Mouse (Mus musculus): Measurements from ENCODE around the gene Atp8a1.

Gene Atp8a1

DNA sequence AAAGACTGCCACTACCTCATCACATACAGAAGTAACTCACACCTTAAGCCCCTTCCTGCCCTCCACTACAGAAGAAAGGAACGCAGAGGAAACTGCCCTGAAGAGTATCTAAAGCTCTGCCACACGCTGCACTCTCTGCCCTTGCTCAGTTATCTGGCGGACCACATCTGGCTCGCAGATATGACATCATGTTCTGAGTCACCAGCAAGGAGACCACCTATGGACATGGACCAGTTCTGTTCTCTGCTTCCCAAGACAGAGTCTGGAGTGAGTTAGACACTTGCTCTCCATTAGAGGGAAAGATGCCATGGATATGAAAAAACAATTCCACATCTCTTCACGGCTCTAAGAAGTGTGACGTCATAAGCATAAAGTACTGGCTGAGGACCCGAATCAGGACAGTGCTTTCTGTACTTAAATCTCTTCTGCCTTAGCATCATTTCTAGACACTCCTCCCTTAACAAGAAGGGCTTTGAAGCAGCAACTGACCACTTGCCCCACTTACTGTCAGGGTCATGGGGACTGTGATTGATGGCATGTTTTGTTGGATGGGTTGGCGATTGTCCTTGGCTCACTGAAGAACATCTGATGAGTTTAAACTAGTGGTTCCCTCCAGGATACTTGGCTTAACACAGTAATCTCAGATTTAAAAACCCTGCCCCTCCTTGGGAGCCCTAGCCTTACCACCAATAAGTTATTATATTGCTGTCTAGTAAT, 206.5 kb downstream of the Atp8a1 start:
- no peak for DNase-seq (ENCODE audit: low read depth in 2 of 2, low spot score in 2 of 2)

DNA sequence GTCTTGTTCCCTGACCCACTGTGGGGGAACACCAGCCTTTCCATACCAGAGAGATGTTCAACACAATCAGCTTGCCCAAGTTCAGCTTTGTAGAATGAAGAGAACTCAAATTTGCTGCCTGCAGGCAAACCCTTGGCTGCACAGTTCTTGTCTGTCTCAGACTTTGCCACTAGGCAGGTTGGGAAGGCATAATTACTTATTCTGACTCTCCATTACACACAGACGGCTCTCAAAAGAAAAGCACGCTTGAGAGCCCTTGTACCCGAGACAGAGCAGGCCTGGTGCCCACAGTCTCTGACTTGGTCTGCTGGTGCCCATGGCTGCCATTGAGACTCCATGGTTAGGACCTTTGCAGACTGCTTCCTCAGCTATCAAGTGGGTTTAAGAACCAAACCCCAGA, 212.9 kb downstream of the Atp8a1 start:
- DNase-seq (ENCODE audit: low read depth in 2 of 2, low spot score in 2 of 2) = no peak

DNA sequence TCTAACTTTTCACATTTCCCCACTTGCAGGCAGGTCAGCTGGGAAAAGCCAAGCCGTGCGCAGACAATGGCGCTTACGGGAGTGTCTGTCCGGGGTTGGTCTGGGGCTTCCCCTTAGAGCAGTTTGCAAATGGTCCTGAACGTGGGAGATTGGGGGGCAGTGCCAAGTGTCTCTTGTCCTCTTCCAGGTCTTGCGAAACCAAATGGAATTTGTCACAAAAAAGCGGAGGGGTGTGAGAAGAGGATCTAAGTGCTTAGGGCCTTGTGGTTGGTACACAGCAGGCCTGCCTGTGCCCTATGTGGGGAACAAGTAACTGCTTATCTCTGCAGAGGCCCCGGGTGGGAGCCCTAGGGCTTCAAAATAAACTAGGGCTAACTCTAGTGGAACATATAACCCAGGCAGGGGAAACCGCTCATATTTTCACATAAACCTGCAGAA, 213.4 kb downstream of the Atp8a1 start:
- no peak for DNase-seq (ENCODE audit: low read depth in 2 of 2, low spot score in 2 of 2)

DNA sequence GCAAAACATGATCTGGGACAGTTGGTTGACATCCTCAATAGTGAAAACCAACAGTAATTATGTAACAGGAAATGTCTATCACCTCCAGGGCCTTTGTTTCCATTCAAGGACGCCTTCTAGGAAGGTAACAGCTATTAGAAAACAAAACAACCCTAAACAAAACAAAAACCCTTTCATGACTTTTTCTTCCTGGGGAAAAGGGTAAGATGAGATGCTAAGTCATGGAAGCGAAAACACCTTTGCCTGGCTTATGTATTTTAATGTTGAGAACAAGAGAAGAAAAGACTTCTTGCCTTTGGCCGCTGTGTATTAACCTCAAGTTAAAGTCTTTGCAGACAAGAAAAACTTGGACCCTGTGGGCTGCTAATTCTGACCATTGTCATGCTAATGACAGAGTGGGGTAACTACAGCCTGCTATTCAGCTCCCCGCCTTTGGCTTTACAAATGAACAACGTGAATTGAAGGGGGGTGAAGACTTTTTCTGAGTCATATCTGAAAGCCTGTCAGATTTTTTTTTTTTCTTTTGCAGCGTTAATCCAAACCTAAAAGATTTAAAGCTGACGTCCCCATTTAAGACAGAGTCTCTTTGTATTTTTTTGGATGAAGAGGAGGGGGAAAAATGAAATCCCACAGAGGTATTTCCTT, 214.0 kb downstream of the Atp8a1 start:
- no peak for DNase-seq (ENCODE audit: low read depth in 2 of 2, low spot score in 2 of 2)

DNA sequence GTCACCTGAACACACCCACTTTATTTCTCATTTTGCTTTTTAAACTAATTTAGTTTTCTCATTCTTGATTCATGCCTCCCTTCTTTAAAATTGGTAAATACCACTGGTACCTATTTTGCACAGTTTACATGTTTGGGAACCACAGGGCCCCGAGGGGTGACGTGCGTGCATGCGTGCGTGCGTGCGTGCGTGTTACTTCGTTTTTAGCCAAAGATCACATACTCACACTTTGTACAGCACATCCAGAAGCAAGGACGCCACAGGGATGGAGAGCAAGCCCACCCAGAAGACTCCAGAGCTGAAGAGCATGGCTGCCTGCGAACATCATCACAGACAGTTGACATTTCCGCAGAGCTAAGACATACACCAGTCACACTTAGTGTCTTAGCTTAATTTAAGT, 216.0 kb downstream of the Atp8a1 start:
- DNase-seq (ENCODE audit: low read depth in 2 of 2, low spot score in 2 of 2) = no peak

DNA sequence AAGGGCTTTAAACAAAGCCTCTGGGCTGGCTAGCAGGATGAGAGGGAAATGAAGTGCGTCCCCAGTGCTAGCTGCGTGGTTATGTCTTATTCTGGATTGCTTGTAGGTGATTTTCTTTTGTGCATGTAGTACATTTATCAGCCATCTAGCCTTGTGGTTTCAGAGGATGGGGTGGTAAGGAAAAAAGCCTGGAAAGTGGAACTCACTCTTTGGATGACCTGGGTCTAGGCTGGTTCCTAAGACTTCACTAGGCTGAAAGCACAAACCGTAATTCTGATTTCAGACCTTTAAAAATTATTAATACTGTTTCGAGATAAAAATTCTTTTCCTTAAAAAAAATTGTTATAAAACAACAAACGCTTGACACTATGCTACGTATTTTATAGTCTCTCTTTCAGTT, 217.4 kb downstream of the Atp8a1 start:
- no peak for DNase-seq (ENCODE audit: low read depth in 2 of 2, low spot score in 2 of 2)

DNA sequence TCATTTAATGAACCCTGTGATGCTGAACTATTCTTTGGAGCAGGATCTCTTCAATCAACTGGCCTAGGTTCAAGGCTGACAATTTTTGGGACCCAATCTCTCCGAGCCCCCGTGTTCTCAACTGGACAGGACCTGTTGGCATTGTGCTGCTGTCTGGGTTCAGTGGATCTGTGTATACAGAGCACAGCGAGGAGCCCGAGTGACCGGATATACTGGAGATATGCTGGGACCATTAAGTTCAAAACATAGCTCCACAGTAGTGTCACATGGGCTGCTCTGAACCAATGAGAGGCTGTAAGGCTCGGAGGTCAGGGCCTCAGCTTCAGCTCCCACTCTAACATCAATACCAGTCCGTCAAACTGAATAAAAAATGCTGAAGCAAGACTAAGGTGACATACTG, 217.8 kb downstream of the Atp8a1 start:
- no peak for DNase-seq (ENCODE audit: low read depth in 2 of 2, low spot score in 2 of 2)

DNA sequence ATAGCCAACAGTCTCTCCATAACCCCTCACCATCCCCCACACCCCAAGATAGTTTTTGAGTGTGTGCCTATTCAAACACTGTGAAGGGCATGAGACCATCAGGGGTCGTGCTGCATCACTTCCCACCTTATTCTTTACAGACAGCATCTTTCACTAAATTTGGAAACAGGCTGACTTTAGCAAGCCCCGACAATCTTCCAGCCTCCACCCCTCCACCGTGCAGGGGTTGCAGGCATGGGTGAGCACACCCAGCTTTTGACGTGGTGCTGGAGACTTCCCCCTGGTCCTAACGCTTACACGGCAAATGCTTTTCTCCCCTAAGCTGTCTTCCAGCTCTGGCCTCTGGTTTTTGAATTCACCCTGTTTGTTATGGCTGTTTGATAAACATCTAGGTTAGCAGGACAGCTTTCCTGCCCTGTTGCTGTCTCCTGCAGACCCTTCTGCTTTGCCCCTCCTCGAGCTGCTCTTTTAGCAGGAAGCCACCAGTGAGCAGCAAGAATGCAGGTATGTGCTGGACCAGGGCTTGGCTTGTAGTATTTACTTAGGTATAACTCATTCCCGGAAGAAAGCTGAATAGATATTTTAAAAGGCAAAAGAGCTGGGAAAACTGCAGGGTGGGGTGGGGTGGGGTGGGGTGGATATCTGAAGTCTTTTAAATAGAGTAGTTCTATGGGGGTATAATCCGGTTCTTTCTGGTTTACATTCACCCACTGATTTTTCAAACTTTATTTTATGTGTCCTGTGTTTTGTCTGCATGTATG, 218.9 kb downstream of the Atp8a1 start:
- DNase-seq (ENCODE audit: low read depth in 2 of 2, low spot score in 2 of 2) = no peak

DNA sequence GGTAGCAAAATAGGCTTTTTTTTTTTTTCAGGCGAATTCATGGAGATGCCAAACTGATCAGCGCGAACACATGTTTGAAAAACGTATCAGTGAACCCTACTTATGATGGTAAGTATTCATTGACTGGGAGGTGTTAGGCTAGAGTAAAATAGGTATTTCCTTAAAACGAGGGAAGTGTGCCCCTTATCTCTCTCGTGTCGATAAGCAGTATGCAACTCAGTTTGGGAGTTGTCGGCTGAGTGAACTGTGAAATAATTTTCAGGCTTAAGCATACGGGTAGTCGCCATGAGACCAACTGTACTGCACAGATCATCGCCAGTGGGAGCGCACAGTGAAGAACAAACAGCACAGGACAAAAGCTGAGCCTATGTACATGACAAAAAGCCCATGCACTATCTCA, 226.0 kb downstream of the Atp8a1 start:
- DNase-seq (ENCODE audit: low read depth in 2 of 2, low spot score in 2 of 2) = no peak

DNA sequence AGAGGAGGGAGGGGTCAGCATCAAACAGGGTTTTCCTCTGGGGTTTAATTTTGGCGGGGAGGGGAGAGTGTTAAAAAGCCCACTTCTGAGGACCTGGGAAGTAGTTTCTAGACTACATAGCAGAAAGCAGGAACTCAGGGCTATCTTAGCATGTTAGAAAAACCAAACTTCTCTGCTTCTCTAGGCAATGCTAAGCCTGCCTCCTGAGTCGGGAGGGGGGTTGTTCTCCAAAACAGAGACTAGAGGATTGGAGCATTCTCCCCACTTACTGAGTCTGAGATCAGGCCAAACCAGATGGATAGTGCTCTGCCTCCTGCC, 237.8 kb downstream of the Atp8a1 start:
- no peak for DNase-seq (ENCODE audit: low read depth in 2 of 2, low spot score in 2 of 2)

DNA sequence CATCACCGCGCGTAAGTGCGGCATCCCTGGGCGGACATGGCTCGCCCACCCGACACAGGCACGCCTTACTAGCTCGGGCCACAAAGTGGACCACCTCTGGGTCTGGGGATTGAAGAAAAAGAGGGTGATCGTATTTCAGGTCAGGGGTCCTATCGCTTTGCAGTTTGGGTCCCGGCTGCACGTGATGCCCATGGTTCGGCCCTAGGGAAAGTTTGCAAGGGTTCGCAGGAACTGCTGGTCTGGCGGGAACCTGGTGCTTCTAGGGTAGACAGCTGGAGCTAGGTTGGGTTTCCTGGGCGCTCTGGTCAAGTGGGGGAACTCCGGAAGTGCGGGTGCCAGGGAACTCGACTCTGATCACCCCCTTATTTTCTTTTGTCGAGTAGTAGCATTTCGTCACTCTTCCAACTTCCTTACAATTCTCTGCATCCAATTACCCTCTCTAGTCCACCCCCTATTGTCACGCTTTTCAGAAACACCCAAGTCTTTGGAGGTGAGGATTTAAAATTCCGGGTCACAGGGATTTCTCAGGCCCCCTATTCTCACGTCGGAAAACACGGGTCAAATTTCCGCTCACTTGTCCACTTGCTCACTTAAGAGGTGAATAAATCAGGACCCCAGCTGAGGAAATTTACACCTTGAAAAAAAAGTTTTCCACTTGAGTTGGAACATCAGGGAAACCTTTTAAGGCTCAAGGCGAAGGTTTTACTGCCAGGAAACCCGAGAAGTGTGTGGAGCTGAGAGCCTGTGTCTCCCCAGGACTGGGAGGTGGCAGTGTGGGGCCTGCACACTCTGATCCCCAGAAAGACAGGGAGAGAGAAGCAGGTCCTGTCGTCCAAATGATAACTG, 238.3 kb downstream of the Atp8a1 start:
- DNase-seq (ENCODE audit: low read depth in 2 of 2, low spot score in 2 of 2) = no peak

DNA sequence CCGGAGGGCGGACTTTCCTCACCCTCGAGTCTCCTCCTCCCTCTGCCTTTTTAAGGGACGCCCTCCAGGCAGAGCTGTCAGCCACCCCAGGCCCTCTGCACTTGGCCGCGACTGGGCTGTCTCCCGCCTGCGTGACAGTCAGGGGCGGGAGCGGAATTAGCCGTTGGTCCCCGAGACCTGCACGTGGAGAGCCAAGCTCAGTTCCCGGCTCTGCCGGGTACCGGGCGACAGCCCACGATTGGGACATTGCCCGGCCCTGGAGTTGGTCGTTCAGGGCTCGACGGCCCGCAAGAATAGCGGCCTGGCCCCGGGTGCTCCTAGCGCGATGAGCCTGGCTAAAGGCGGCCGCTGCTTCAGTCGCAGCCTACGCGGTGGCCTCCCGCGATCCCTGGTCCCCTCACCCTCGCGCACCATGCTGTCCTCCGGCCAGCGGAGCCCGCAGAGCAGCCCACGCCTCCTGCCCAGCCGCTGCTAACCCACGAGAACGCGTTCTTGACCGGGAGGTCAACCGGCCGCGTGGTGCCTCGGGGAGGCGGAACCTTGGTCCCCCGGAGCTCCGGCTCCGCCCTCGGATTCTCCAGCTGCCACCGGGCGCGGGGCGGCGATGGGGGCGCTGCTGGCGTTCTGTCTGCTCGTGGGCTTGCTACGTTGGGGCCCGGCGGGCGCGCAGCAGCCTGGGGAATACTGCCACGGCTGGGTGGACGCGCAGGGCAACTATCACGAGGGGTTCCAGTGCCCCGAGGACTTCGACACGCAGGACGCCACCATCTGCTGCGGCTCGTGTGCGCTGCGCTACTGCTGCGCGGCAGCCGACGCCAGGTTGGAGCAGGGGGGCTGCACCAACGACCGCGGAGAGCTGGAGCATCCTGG, 239.2 kb downstream of the Atp8a1 start, which contains the start of gene Shisa3:
Gene Shisa3, plus strand, starts transcription at position 79 of the 870 bp plus-strand sequence.
- peak; percentile 2 for DNase-seq (ENCODE audit: low read depth in 2 of 2, low spot score in 2 of 2)

DNA sequence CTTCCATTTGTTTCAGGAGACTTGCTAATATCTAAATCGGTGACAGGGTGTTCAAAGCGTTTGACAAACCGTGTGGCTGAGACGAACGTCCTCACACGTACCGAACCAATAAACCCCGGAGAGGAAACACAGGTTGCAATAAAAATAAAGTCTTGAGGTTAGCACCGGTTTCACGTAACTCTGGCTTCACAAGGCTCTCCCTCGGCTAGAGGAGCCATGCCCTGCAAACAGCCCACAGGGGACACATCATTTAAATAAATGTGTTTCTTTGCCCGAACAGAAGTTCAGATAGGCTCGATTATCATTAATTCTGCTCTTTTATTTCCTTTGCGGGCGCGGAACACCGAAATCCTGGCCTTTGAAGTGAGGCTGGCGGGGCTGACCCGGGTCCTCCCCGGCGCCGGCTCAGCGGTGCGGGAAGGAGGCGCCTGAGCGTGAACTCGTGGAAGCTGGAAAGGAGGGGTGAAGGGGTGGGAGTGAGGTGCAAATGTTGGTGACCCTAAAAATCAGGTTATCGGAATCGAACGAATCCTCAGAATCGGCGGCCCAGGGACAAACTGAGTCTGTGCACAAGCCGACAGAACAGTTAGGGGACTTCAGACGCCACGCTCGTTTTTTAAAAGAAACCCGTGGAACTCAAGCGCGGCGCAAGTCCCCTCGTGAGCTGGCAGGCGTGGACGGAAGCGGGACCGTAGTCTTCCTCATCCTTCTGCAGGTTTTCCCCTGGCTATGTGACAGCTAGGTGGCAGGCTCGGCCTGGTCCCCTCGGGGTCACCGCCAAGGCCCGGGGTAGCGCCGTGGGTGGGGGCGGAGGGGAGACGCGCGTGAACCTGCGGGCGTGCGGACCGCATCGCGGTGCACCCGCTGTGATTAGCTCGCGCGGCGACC, 240.1 kb downstream of the Atp8a1 start:
- peak in 1 of 2 experiments; percentile 2 for DNase-seq (ENCODE audit: low read depth in 2 of 2, low spot score in 2 of 2)

DNA sequence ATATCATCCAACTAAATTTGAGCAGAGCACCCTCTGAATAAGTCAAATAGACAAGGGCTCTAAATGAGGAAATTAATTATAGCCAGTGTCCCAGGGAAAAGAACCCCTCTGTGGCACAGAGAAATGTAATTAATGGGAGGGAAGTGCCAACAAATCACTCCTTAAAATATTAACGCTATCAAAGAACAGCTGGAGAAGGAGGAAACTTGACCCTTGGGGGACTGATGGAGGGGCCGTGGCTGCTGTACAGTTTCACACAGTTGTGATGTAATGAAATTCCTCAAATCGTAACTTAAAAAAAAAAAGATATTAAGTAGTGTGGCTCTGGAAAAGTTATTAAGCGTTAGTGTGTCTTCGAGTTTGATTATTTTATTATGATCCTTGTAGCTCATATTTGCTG, 241.3 kb downstream of the Atp8a1 start:
- DNase-seq (ENCODE audit: low read depth in 2 of 2, low spot score in 2 of 2) = no peak

DNA sequence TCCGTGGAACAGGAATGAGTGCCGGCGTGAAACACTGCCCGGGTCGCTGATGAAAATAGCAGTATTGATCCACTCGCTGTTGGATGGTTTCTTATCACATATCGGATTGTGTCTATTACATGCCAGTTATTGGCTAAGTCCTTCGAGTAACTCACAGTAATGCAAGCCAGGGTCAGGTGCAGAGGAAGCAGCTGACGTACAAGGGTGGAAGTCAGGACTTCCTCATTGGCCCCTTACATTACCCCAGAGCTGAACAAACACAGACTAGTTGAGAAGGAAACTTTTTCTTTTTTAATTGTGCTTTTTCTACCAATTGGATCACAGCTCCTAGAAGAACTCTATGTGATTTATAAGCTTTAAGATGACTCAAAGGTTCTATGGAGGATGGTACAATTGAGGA, 247.3 kb downstream of the Atp8a1 start:
- no peak for DNase-seq (ENCODE audit: low read depth in 2 of 2, low spot score in 2 of 2)

DNA sequence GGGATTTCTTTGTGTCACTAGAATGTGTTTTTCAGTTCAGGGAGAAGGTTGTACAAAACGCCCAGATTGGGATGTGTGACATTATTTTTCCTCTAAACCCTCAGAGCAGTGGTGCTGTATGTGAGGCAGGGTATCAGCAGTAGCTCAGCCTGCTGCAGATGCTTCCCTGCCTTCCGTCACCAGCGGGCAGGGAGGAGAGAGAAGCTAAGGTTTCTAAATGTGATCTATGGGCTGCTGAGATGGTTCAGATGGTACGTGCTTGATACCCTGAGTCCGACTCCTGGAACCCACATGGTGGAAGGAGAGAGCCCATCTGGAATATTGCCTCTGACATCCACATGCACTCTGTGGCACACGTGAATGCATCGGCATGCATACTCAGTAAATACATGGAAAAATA, 251.6 kb downstream of the Atp8a1 start:
- DNase-seq (ENCODE audit: low read depth in 2 of 2, low spot score in 2 of 2) = no peak

DNA sequence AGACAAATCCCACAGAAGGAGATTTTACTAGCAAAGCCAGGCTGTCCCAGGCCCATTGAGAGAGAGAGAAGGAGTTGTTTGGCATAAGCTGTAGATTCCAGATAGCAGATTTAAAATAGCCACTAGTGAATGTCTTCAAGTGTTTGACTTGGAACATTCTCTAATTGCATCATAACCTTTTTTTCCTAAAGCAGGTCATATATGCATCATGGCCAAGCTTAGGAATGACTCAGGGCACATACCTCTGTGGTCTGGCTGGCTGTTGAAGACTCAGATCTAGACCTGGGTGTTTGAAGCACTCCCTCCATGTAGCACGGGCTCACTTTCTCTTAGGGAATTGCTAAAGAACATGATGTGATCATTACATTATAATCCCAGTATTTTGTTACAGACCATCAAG, 252.2 kb downstream of the Atp8a1 start:
- DNase-seq (ENCODE audit: low read depth in 2 of 2, low spot score in 2 of 2) = no peak

DNA sequence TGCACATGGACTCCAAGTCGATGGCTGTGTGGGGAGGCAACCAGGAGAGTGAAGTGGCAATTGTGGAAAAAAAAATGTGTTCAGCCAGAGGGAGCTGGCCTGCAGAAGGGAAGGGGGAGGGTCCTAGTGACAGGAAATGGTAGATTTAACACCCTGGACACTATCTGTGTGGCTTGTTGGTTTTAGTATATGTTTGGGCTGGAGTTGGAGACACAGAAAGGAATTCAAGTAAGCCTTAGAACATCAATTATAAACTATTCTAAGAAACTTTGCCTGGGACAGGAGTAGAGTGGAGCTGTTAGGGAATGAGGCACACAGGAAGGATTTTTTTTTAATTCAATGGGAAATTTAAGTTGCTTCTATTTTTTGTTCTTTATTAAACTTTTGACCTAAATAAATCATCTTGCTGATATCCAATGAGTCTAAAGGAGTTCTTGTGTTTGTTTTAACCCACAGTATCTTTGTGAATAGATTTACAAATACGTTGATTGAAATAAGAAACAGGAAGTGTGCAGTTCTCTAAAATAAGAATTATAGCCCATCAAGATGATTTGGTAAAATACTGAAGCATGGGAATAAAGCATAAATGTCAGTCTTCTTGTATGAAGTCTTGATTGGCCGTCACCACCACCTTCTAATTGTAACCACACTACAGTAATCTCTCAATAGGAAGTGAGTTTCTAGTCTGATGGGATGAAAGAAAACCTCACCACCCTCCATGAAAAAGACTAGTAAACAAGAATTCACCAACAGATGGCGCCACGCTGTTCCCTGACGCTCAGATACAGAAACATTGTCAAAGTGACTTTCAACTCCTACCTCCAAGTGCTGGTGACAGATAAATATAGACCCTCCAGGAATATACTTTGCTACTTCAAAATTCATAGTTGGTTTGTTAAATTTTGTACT, 267.3 kb downstream of the Atp8a1 start:
- DNase-seq (ENCODE audit: low read depth in 2 of 2, low spot score in 2 of 2) = no peak

Measured in CD8-positive naive resting alpha-beta T cell, adult 2 months (primary cell).